Mouse (Mus musculus) spleen, adult 2 months (tissue): ENCODE results near the gene Hs2st1.

Experiments used
- CTCF ChIP-seq: fragments of 200-500 bp; IDR thresholded peaks from 2 replicates; pipeline ENCODE4 v1.5.1; 2011; ENCODE audit warnings: mild to moderate bottlenecking, inconsistent platforms; ENCODE audit not compliant: insufficient read depth, insufficient read length, insufficient replicate concordance; ENCODE audit errors: extremely low read depth
- POLR2A ChIP-seq: fragments of 200-500 bp; IDR thresholded peaks from 2 replicates; pipeline ENCODE4 v1.6.1; 2011; ENCODE audit warnings: low read depth, low read length, inconsistent platforms

DNA sequence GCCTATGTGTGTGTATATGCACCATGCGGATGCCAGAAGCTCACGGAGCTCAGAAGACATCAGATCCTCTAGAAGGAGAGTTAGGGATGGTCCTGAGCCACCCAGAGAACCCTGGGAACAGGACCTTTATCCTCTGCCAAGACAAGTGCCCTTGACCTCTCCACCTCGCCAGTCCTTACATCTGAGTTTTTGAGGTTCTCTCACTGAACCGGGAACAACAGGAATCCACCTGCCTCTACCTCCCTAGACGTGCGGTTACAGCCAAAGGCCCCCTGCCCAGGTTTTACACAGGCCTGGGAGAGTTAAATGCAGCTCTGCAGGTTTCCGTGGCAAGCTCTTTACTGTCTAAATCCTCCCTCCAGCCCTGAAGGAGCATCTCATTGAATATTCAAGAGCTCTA, 156.2 kb downstream of the Hs2st1 start:
- TF ChIP-seq CTCF (no peak), POLR2A (no peak)
